Comparison of ENCODE assay signal across 8 mouse cellular contexts in genomic region chr12:40223676-40224075, GRCm38 (mm10). TPM values are rescaled to one million over a fixed set of nuclear protein-coding genes. Genes with fewer than 3 reads are reported as not detected.
DNase-seq lines count a peak whose midpoint lies in the region; ATAC-seq and TF ChIP-seq lines count a peak whose summit lies in the region.

No protein-coding gene starts in this region.

- no peak for DNase-seq in lung, embryonic 14.5 days
- no peak for DNase-seq in lung, postnatal 25 days (ENCODE audit: low spot score)
- peak; percentile 6 to 17 for DNase-seq in cerebellum, postnatal 36 days
- peak; percentile 30 for DNase-seq in lung, postnatal 36 days
- no peak for DNase-seq in ovary, postnatal 14 days (ENCODE audit: low spot score)
- no peak for DNase-seq in right cerebral cortex, postnatal 36 days (ENCODE audit: low spot score in 2 of 2)
- no peak for DNase-seq in urinary bladder, postnatal 4 days (ENCODE audit: low spot score in 2 of 2)

- H3K9ac ChIP-seq in lung, embryonic 14.5 days = peak overlapping the region; percentile 49
- peak overlapping the region; percentile 60 for H3K9ac ChIP-seq in heart, embryonic 15.5 days

- H3K27ac ChIP-seq in lung, embryonic 14.5 days (ENCODE audit: low read depth) = peak overlapping the region; percentile 59
- peak overlapping the region; percentile 99 for H3K27ac ChIP-seq in heart, embryonic 15.5 days

- peak overlapping the region; percentile 77 for H3K4me2 ChIP-seq in lung, embryonic 14.5 days
- H3K4me2 ChIP-seq in heart, embryonic 15.5 days = peak overlapping the region; percentile 79

- H3K4me3 ChIP-seq in lung, embryonic 14.5 days (ENCODE audit: low read depth, low read length) = peak overlapping the region; percentile 93
- peak overlapping the region; percentile 92 for H3K4me3 ChIP-seq in heart, embryonic 15.5 days

- WGBS in lung, embryonic 14.5 days = 36% methylated on average over 10 of the region's 10 CpGs
- 40% methylated on average over 10 of the region's 10 CpGs for WGBS in heart, embryonic 15.5 days

- TF ChIP-seq CTCF in lung, embryonic 14.5 days (IDR thresholded peaks at IDR 0.05; ENCODE audit: low read depth) = no peak

- no peak for ATAC-seq in lung, embryonic 14.5 days (ENCODE audit: insufficient read depth)
- ATAC-seq in heart, embryonic 15.5 days (replicated peaks; ENCODE audit: insufficient number of reproducible peaks, insufficient read depth, low FRiP score, low read depth) = no peak

- H3K9me3 ChIP-seq in lung, embryonic 14.5 days (ENCODE audit: low read depth, low read length) = no peaks in the 10 kb centered on the region
- H3K9me3 ChIP-seq in heart, embryonic 15.5 days (replicated peaks) = no peaks in the 10 kb centered on the region

- H3K4me1 ChIP-seq in lung, embryonic 14.5 days (ENCODE audit: insufficient read depth) = 0 out of 2 replicates have a peak, but pooled peaks cover 11% of the 10 kb centered on the region
- H3K4me1 ChIP-seq in heart, embryonic 15.5 days (replicated peaks) = peaks cover 18% of the 10 kb centered on the region

- no peaks in the 10 kb centered on the region for H3K27me3 ChIP-seq in lung, embryonic 14.5 days (ENCODE audit: insufficient read depth, low read length)
- H3K27me3 ChIP-seq in heart, embryonic 15.5 days = no peaks in the 10 kb centered on the region

- no peaks in the 10 kb centered on the region for H3K36me3 ChIP-seq in lung, embryonic 14.5 days (ENCODE audit: insufficient read depth)
- no peaks in the 10 kb centered on the region for H3K36me3 ChIP-seq in heart, embryonic 15.5 days

RNA-seq across cellular contexts. Expression of gene Lsmem1, which starts 24.4 kb away (rescaled TPM):
- polyA plus RNA-seq in lung, embryonic 14.5 days (2014; fragmentation: Nextera tagmentation; extraction: Ambion mirVana) = not detected in 2 replicates
- 26.3 and 31.2 TPM in 2 replicates for polyA plus RNA-seq in heart, embryonic 15.5 days (2015; fragmentation: Nextera tagmentation; extraction: Ambion mirVana)

RNA-seq across cellular contexts. Expression of gene Ifrd1, which starts 24.6 kb away (rescaled TPM):
- polyA plus RNA-seq in lung, embryonic 14.5 days (2014; fragmentation: Nextera tagmentation; extraction: Ambion mirVana) = 141 and 148 TPM in 2 replicates
- polyA plus RNA-seq in heart, embryonic 15.5 days (2015; fragmentation: Nextera tagmentation; extraction: Ambion mirVana) = 85.8 and 86.3 TPM in 2 replicates

Comparison
In these comparisons a context has a peak if more than half of its experiments do, and no peak if none do; other contexts are left out.
1. DNase-seq: peak in cerebellum, postnatal 36 days (2 of 2) and lung, postnatal 36 days (single experiment); none in lung, embryonic 14.5 days (single experiment), lung, postnatal 25 days (single experiment), ovary, postnatal 14 days (single experiment), right cerebral cortex, postnatal 36 days (0 of 2) and urinary bladder, postnatal 4 days (0 of 2).
2. RNA of gene Lsmem1, which starts 24.4 kb away (polyA plus RNA-seq): 26.3 to 31.2 TPM in heart, embryonic 15.5 days; not detected in lung, embryonic 14.5 days; every median in the first group is over 10 times any median in the second.